Comparison of ENCODE assay signal across 14 mouse cellular contexts in the genomic region with DNA sequence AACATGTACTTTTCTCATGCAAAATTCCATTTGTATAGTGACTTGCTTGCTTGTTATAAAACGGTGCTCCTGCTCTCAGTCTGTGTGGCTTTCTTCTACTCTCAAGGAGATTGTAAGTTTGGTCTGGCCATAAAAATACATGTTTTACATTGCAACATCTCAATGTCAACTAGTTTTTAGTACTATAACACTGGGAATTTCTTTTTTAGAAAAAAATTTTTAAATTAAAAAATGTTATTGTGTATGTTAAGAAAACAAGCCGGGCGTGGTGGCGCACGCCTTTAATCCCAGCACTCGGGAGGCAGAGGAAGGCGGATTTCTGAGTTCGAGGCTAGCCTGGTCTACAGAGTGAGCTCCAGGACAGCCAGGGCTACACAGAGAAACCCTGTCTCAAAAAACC. TPM values are rescaled to one million over a fixed set of nuclear protein-coding genes. Genes with fewer than 3 reads are reported as not detected.
"Had no signal": no experiment of that assay in that cellular context is flagged by ENCODE, and none has a peak within 500 bp of the region (broad histone marks: within the 10 kb centered on the region; RNA-seq: fewer than 3 reads in every experiment).

A gene (plus strand): TSS at position 301 of the 400 bp plus-strand sequence.

RNA-seq across cellular contexts. Expression of the gene that starts here (rescaled TPM):
- total RNA-seq: neutrophil, adult 5-6 weeks had no signal
- polyA plus RNA-seq: neural tube, embryonic 13.5 days; neural tube, embryonic 14.5 days; neural tube, embryonic 15.5 days; small intestine, adult 2 months; spleen, adult 2 months; stomach, embryonic 14.5 days; stomach, embryonic 15.5 days; stomach, embryonic 16.5 days; stomach, postnatal 0 days; testis, adult 2 months; thymus, adult 2 months; thymus, postnatal 0 days; urinary bladder, adult 2 months had no signal
